ENCODE assay signal across 9 mouse cellular contexts in genomic region chr11:117130068-117130467, GRCm38 (mm10). TPM values are rescaled to one million over a fixed set of nuclear protein-coding genes. Genes with fewer than 3 reads are reported as not detected.
DNase-seq lines count a peak whose midpoint lies in the region; ATAC-seq lines count a peak whose summit lies in the region.
"Had no signal": no experiment of that assay in that cellular context is flagged by ENCODE, and none has a peak within 500 bp of the region (broad histone marks: within the 10 kb centered on the region; RNA-seq: fewer than 3 reads in every experiment).

No protein-coding gene starts in this region.

- ATAC-seq in hindbrain, embryonic 11.5 days (ENCODE audit: low FRiP score), result no peak
- ATAC-seq in embryonic facial prominence, embryonic 12.5 days (ENCODE audit: insufficient number of reproducible peaks, insufficient read depth, low FRiP score, low TSS enrichment), result no peak
- no peak for ATAC-seq in lung, embryonic 16.5 days (ENCODE audit: low read depth)
- ATAC-seq: forebrain, embryonic 14.5 days had no signal

- WGBS in hindbrain, embryonic 10.5 days, result 82% methylated on average over 8 of the region's 8 CpGs
- 72% methylated on average over 8 of the region's 8 CpGs for WGBS in hindbrain, embryonic 11.5 days
- WGBS in embryonic facial prominence, embryonic 12.5 days, result 61% methylated on average over 8 of the region's 8 CpGs
- 74% methylated on average over 8 of the region's 8 CpGs for WGBS in lung, embryonic 16.5 days

- H3K4me2 ChIP-seq in hindbrain, embryonic 11.5 days (replicated peaks; ENCODE audit: low read depth, low read length), result no peak overlapping the region
- H3K4me2 ChIP-seq in embryonic facial prominence, embryonic 12.5 days (replicated peaks), result no peak overlapping the region
- H3K4me2 ChIP-seq in lung, embryonic 16.5 days (ENCODE audit: low read depth, low read length), result no peak overlapping the region

- peaks cover 22% of the 10 kb centered on the region for H3K36me3 ChIP-seq in hindbrain, embryonic 10.5 days
- no peaks in the 10 kb centered on the region for H3K36me3 ChIP-seq in hindbrain, embryonic 11.5 days (ENCODE audit: control insufficient read depth, insufficient read depth, low read length)
- peaks cover 4% of the 10 kb centered on the region; the same call in 1 of the 2 replicates for H3K36me3 ChIP-seq in embryonic facial prominence, embryonic 12.5 days
- 0 out of 2 replicates have a peak, but pooled peaks cover 6% of the 10 kb centered on the region for H3K36me3 ChIP-seq in lung, embryonic 16.5 days (ENCODE audit: control insufficient read depth, insufficient read depth, low read length)

- H3K9ac ChIP-seq in hindbrain, embryonic 11.5 days (ENCODE audit: low read depth, low read length), result no peak overlapping the region
- H3K9ac ChIP-seq in embryonic facial prominence, embryonic 12.5 days, result 0 out of 2 replicates have a peak overlapping the region, but pooled peaks have one; percentile 7
- H3K9ac ChIP-seq in lung, embryonic 16.5 days (ENCODE audit: low read length), result peak overlapping the region; percentile 33

- DNase-seq in hindbrain, embryonic 10.5 days (ENCODE audit: low spot score), result no peak
- DNase-seq in hindbrain, embryonic 11.5 days (ENCODE audit: low spot score), result no peak
- no peak for DNase-seq in layer of hippocampus, postnatal 36 days
- no peak for DNase-seq in adrenal gland, postnatal 25 days
- no peak for DNase-seq in cerebellum, adult 9-11 months

- peak overlapping the region; percentile 71 for H3K27ac ChIP-seq in hindbrain, embryonic 10.5 days
- no peak overlapping the region for H3K27ac ChIP-seq in hindbrain, embryonic 11.5 days (ENCODE audit: low read depth, low read length)
- H3K27ac ChIP-seq in brown adipose tissue, adult 24 weeks (replicated peaks; ENCODE audit: low read depth, low read length), result peak overlapping the region; percentile 36
- H3K27ac ChIP-seq in embryonic facial prominence, embryonic 12.5 days, result peak overlapping the region; percentile 82
- H3K27ac ChIP-seq in lung, embryonic 16.5 days (ENCODE audit: low read length), result no peak overlapping the region; the same call in 1 of the 2 replicates

- no peaks in the 10 kb centered on the region for H3K27me3 ChIP-seq in hindbrain, embryonic 10.5 days (ENCODE audit: insufficient read depth, poor library complexity, severe bottlenecking)
- no peaks in the 10 kb centered on the region for H3K27me3 ChIP-seq in hindbrain, embryonic 11.5 days (ENCODE audit: control insufficient read depth, insufficient read depth, low read length)
- H3K27me3 ChIP-seq in embryonic facial prominence, embryonic 12.5 days, result no peaks in the 10 kb centered on the region
- H3K27me3 ChIP-seq in lung, embryonic 16.5 days (ENCODE audit: control insufficient read depth, insufficient read depth, low read depth, low read length), result no peaks in the 10 kb centered on the region

- no peaks in the 10 kb centered on the region for H3K9me3 ChIP-seq in hindbrain, embryonic 10.5 days
- no peaks in the 10 kb centered on the region for H3K9me3 ChIP-seq in hindbrain, embryonic 11.5 days (ENCODE audit: control insufficient read depth, low read length)
- H3K9me3 ChIP-seq in embryonic facial prominence, embryonic 12.5 days, result no peaks in the 10 kb centered on the region
- H3K9me3 ChIP-seq in lung, embryonic 16.5 days (ENCODE audit: control insufficient read depth, low read length), result no peaks in the 10 kb centered on the region

- no peak overlapping the region for H3K4me3 ChIP-seq in hindbrain, embryonic 10.5 days
- no peak overlapping the region for H3K4me3 ChIP-seq in hindbrain, embryonic 11.5 days (ENCODE audit: low read depth, low read length)
- no peak overlapping the region for H3K4me3 ChIP-seq in brown adipose tissue, adult 24 weeks (ENCODE audit: insufficient read depth, low read depth, low read length)
- no peak overlapping the region for H3K4me3 ChIP-seq in embryonic facial prominence, embryonic 12.5 days
- no peak overlapping the region for H3K4me3 ChIP-seq in lung, embryonic 16.5 days (ENCODE audit: low read length)

- peaks cover 47% of the 10 kb centered on the region for H3K4me1 ChIP-seq in hindbrain, embryonic 10.5 days (replicated peaks)
- H3K4me1 ChIP-seq in hindbrain, embryonic 11.5 days (replicated peaks; ENCODE audit: control insufficient read depth, insufficient read depth, low read length), result no peaks in the 10 kb centered on the region; the same call in 1 of the 2 replicates
- peaks cover 32% of the 10 kb centered on the region for H3K4me1 ChIP-seq in brown adipose tissue, adult 24 weeks (ENCODE audit: control insufficient read depth, insufficient read depth, insufficient read length, low read length)
- H3K4me1 ChIP-seq in embryonic facial prominence, embryonic 12.5 days, result peaks cover 57% of the 10 kb centered on the region
- peaks cover 48% of the 10 kb centered on the region for H3K4me1 ChIP-seq in lung, embryonic 16.5 days (replicated peaks; ENCODE audit: control insufficient read depth, insufficient read depth, low read length)

RNA-seq across cellular contexts. Expression of gene Sec14l1, which starts 15.1 kb away (rescaled TPM):
- 57.0 and 58.2 TPM in 2 replicates for polyA plus RNA-seq in hindbrain, embryonic 10.5 days (2016; fragmentation: Nextera tagmentation; extraction: Ambion mirVana)
- 36.7 and 36.9 TPM in 2 replicates for polyA plus RNA-seq in hindbrain, embryonic 11.5 days (2014; fragmentation: Nextera tagmentation; extraction: Ambion mirVana)
- polyA plus RNA-seq in brown adipose tissue, adult 24 weeks (2012; ENCODE audit: insufficient read depth, insufficient read length, missing spikeins), result 35.4 and 37.4 TPM in 2 replicates
- 55.6 and 61.0 TPM in 2 replicates for polyA plus RNA-seq in embryonic facial prominence, embryonic 12.5 days (2016; fragmentation: Nextera tagmentation; extraction: Ambion mirVana)
- polyA plus RNA-seq in lung, embryonic 16.5 days (2015; fragmentation: Nextera tagmentation; extraction: Ambion mirVana), result 74.5 and 76.5 TPM in 2 replicates
- 100 to 1,000 TPM; 227 to 241 TPM for total RNA-seq in layer of hippocampus, postnatal 36 days (2021)
- total RNA-seq in adrenal gland, postnatal 25 days (2021), result 157 and 195 TPM in 2 replicates

Comparison
In these comparisons a context has a peak if more than half of its experiments do, and no peak if none do; other contexts are left out.
1. H3K27ac ChIP-seq: peak in hindbrain, embryonic 10.5 days (single experiment), brown adipose tissue, adult 24 weeks (single experiment) and embryonic facial prominence, embryonic 12.5 days (single experiment); none in hindbrain, embryonic 11.5 days (single experiment) and lung, embryonic 16.5 days (single experiment).